Mouse (Mus musculus) myocyte (in vitro differentiated cells): ENCODE measurements around the gene Ctsll3. TPM values are rescaled to one million over a fixed set of nuclear protein-coding genes. Genes with fewer than 3 reads are reported as not detected.

ENCODE experiments used
- H3K27me3 ChIP-seq: one replicate; pipeline ENCODE4 v1.6.1; 2011; ENCODE audit not compliant: control insufficient read depth, insufficient read depth, insufficient read length
- H3K36me3 ChIP-seq: one replicate; pipeline ENCODE4 v1.6.1; 2011; ENCODE audit not compliant: control insufficient read depth, insufficient read depth
- H3K4me2 ChIP-seq: one replicate; pipeline ENCODE4 v1.6.1; 2011; ENCODE audit warnings: low read depth, control low read depth
- H3K4me3 ChIP-seq: one replicate; pipeline ENCODE4 v1.5.1; 2011; ENCODE audit warnings: mild to moderate bottlenecking, control low read depth, moderate library complexity
- H3K79me2 ChIP-seq: one replicate; pipeline ENCODE4 v1.6.1; 2011; ENCODE audit not compliant: control insufficient read depth, insufficient read depth
- H3ac ChIP-seq: one replicate; pipeline ENCODE4 v1.6.1; 2011; ENCODE audit not compliant: control insufficient read depth, insufficient read length
- CEBPB ChIP-seq: IDR thresholded peaks from 2 replicates; pipeline ENCODE4 v1.6.1; 2011; ENCODE audit warnings: mild to moderate bottlenecking, moderate library complexity; ENCODE audit not compliant: poor library complexity, insufficient read depth, severe bottlenecking
- E2F4 ChIP-seq: IDR thresholded peaks from one replicate; pipeline ENCODE4 v1.6.1; 2011; ENCODE audit warnings: mild to moderate bottlenecking, control low read depth, moderate library complexity; ENCODE audit not compliant: insufficient read depth
- MAX ChIP-seq: IDR thresholded peaks from one replicate; pipeline ENCODE4 v1.6.1; 2011; ENCODE audit warnings: low read depth, mild to moderate bottlenecking, control low read depth
- MYOD1 ChIP-seq, 3 experiments: IDR thresholded peaks; one replicate each; pipeline ENCODE4 v1.6.1; 2011; ENCODE audit warnings: control low read depth in 2 of 3, low read depth in 2 of 3, mild to moderate bottlenecking in 2 of 3, moderate library complexity in 1 of 3; ENCODE audit not compliant: insufficient read length in 2 of 3, control insufficient read depth in 1 of 3
- MYOG ChIP-seq, 3 experiments: IDR thresholded peaks; one replicate each; pipeline ENCODE4 v1.6.1; 2011; ENCODE audit warnings: control low read depth in 2 of 3, low read depth in 2 of 3, mild to moderate bottlenecking in 2 of 3; ENCODE audit not compliant: insufficient read length in 2 of 3, control insufficient read depth in 1 of 3, insufficient read depth in 1 of 3
- POLR2A ChIP-seq: IDR thresholded peaks from one replicate; pipeline ENCODE4 v1.6.1; 2011; ENCODE audit warnings: low read depth, mild to moderate bottlenecking, control low read depth, moderate library complexity; ENCODE audit not compliant: insufficient read length
- POLR2AphosphoS2 ChIP-seq: IDR thresholded peaks from one replicate; pipeline ENCODE4 v1.6.1; 2011; ENCODE audit warnings: low read depth, control low read depth; ENCODE audit not compliant: insufficient read length
- REST ChIP-seq: IDR thresholded peaks from one replicate; pipeline ENCODE4 v1.6.1; 2011; ENCODE audit warnings: mild to moderate bottlenecking, control low read depth, moderate library complexity; ENCODE audit not compliant: insufficient read depth, insufficient read length
- SRF ChIP-seq: IDR thresholded peaks from one replicate; pipeline ENCODE4 v1.6.1; 2011; ENCODE audit warnings: low read depth; ENCODE audit not compliant: control insufficient read depth, insufficient read length
- TCF12 ChIP-seq: IDR thresholded peaks from one replicate; pipeline ENCODE4 v1.6.1; 2011; ENCODE audit warnings: mild to moderate bottlenecking, control low read depth; ENCODE audit not compliant: poor library complexity, insufficient read depth, severe bottlenecking
- TCF3 ChIP-seq: IDR thresholded peaks from one replicate; pipeline ENCODE4 v1.6.1; 2011; ENCODE audit warnings: low read depth, control low read depth; ENCODE audit not compliant: insufficient read length
- USF1 ChIP-seq: IDR thresholded peaks from one replicate; pipeline ENCODE4 v1.6.1; 2011; ENCODE audit warnings: low read depth, mild to moderate bottlenecking, control low read depth, moderate library complexity
- polyA plus RNA-seq: library from polyadenylated mRNA; unstranded; fragments of >200 nt; fragmentation: generic; extraction: Trizol; gene quantifications from one replicate; pipeline ENCODE4 v1.2.1, GENCODE M21; 2012; ENCODE audit warnings: missing spikeins

Gene Ctsll3
- polyA plus RNA-seq, 1 experiment: not detected

GRCm38 (mm10) chr13:60839353-60839902 lies 36.8 kb upstream of the Ctsll3 start:
- Histone ChIP-seq H3K4me3 (no peak overlapping the region), H3K4me2 (no peak overlapping the region), H3ac (no peak overlapping the region), H3K36me3 (no peaks in the 10 kb centered on the region), H3K79me2 (no peaks in the 10 kb centered on the region), H3K27me3 (no peaks in the 10 kb centered on the region)
- TF ChIP-seq MYOD1 (IDR thresholded peaks at IDR 0.05; ENCODE audit: control insufficient read depth in 1 of 3, insufficient read length in 2 of 3, low read depth in 2 of 3): no peak
- TF ChIP-seq REST: no peak
- no peak for TF ChIP-seq MYOG (IDR thresholded peaks at IDR 0.05; ENCODE audit: control insufficient read depth in 1 of 3, insufficient read depth in 1 of 3, insufficient read length in 2 of 3, low read depth in 2 of 3)
- no peak for TF ChIP-seq E2F4
- no peak for TF ChIP-seq USF1
- no peak for TF ChIP-seq TCF12
- TF ChIP-seq MAX: no peak
- no peak for TF ChIP-seq SRF
- TF ChIP-seq TCF3: no peak
- no peak for TF ChIP-seq CEBPB
- no peak for TF ChIP-seq POLR2A
- no peak for TF ChIP-seq POLR2AphosphoS2

GRCm38 (mm10) chr13:60826052-60826451 lies 23.4 kb upstream of the Ctsll3 start:
- no peaks in the 10 kb centered on the region for H3K27me3 ChIP-seq
- no peaks in the 10 kb centered on the region for H3K36me3 ChIP-seq
- H3K4me3 ChIP-seq: no peak overlapping the region

GRCm38 (mm10) chr13:60820486-60821175 lies 18.0 kb upstream of the Ctsll3 start:
- no peak overlapping the region for H3K4me3 ChIP-seq
- H3ac ChIP-seq: no peak overlapping the region
- no peaks in the 10 kb centered on the region for H3K36me3 ChIP-seq
- TF ChIP-seq MAX: no peak
- no peak for TF ChIP-seq POLR2A
- no peak for TF ChIP-seq SRF
- no peak for TF ChIP-seq MYOD1 (IDR thresholded peaks at IDR 0.05; ENCODE audit: control insufficient read depth in 1 of 3, insufficient read length in 2 of 3, low read depth in 2 of 3)
- TF ChIP-seq CEBPB: no peak
- TF ChIP-seq USF1: no peak
- no peak for TF ChIP-seq MYOG (IDR thresholded peaks at IDR 0.05; ENCODE audit: control insufficient read depth in 1 of 3, insufficient read depth in 1 of 3, insufficient read length in 2 of 3, low read depth in 2 of 3)
- no peak for TF ChIP-seq POLR2AphosphoS2
- TF ChIP-seq REST: no peak
- no peak for TF ChIP-seq TCF12
- TF ChIP-seq E2F4: no peak
- TF ChIP-seq TCF3: no peak
- no peaks in the 10 kb centered on the region for H3K27me3 ChIP-seq
- H3K79me2 ChIP-seq: no peaks in the 10 kb centered on the region
- H3K4me2 ChIP-seq: no peak overlapping the region

More at GRCm38 (mm10) chr13:60826052-60826451, 23.4 kb upstream of the Ctsll3 start:
- Histone ChIP-seq H3ac (no peak overlapping the region), H3K79me2 (no peaks in the 10 kb centered on the region), H3K4me2 (no peak overlapping the region)
- TF ChIP-seq CEBPB (no peak), POLR2A (no peak), REST (no peak)

GRCm38 (mm10) chr13:60819469-60819868 lies 16.8 kb upstream of the Ctsll3 start:
- Histone ChIP-seq H3K79me2 (no peaks in the 10 kb centered on the region), H3ac (no peak overlapping the region), H3K4me3 (no peak overlapping the region), H3K36me3 (no peaks in the 10 kb centered on the region), H3K4me2 (no peak overlapping the region), H3K27me3 (no peaks in the 10 kb centered on the region)
- TF ChIP-seq MYOG (IDR thresholded peaks at IDR 0.05; ENCODE audit: control insufficient read depth in 1 of 3, insufficient read depth in 1 of 3, insufficient read length in 2 of 3, low read depth in 2 of 3): no peak

GRCm38 (mm10) chr13:60813722-60814121 lies 11.1 kb upstream of the Ctsll3 start:
- no peak overlapping the region for H3K4me2 ChIP-seq
- no peak overlapping the region for H3ac ChIP-seq
- no peaks in the 10 kb centered on the region for H3K79me2 ChIP-seq
- H3K36me3 ChIP-seq: no peaks in the 10 kb centered on the region
- no peak for TF ChIP-seq POLR2A
- TF ChIP-seq TCF12: no peak
- no peak for TF ChIP-seq CEBPB
- no peak for TF ChIP-seq REST
- no peak for TF ChIP-seq MAX
- TF ChIP-seq USF1: no peak
- TF ChIP-seq SRF: no peak
- no peak for TF ChIP-seq TCF3
- no peak for TF ChIP-seq POLR2AphosphoS2
- no peak for TF ChIP-seq E2F4
- no peak for TF ChIP-seq MYOD1 (IDR thresholded peaks at IDR 0.05; ENCODE audit: control insufficient read depth in 1 of 3, insufficient read length in 2 of 3, low read depth in 2 of 3)
- TF ChIP-seq MYOG (IDR thresholded peaks at IDR 0.05; ENCODE audit: control insufficient read depth in 1 of 3, insufficient read depth in 1 of 3, insufficient read length in 2 of 3, low read depth in 2 of 3): no peak
- H3K4me3 ChIP-seq: no peak overlapping the region
- no peaks in the 10 kb centered on the region for H3K27me3 ChIP-seq
